Mouse (Mus musculus) kidney, adult 2 months (tissue): ENCODE measurements around the gene Nup107. TPM values are rescaled to one million over a fixed set of nuclear protein-coding genes. Genes with fewer than 3 reads are reported as not detected.

Source experiments
- DNase-seq: peaks from one replicate; pipeline ENCODE4 v3.0.0; 2021
- H3K27ac ChIP-seq: fragments of 200-500 bp; 2 replicates; pipeline ENCODE4 v1.5.1; 2012; ENCODE audit warnings: low read depth, low read length, control low read depth, inconsistent platforms; ENCODE audit not compliant: insufficient read depth
- H3K27me3 ChIP-seq: fragments of 200-500 bp; replicated peaks from 2 replicates; pipeline ENCODE4 v1.6.1; 2012; ENCODE audit warnings: mild to moderate bottlenecking, moderate library complexity, low read length, inconsistent platforms; ENCODE audit not compliant: control insufficient read depth, insufficient read depth
- H3K36me3 ChIP-seq: fragments of 200-500 bp; 2 replicates; pipeline ENCODE4 v1.6.1; 2012; ENCODE audit warnings: mild to moderate bottlenecking, moderate library complexity, low read length, inconsistent platforms; ENCODE audit not compliant: control insufficient read depth, insufficient read depth
- H3K4me1 ChIP-seq: fragments of 200-500 bp; 2 replicates; pipeline ENCODE4 v1.6.1; 2011; ENCODE audit warnings: low read length; ENCODE audit not compliant: control insufficient read depth, insufficient read depth
- H3K4me3 ChIP-seq: fragments of 200-500 bp; 2 replicates; pipeline ENCODE4 v1.5.1; 2011; ENCODE audit warnings: mild to moderate bottlenecking, low read depth, low read length, control low read depth; ENCODE audit not compliant: insufficient read depth
- CTCF ChIP-seq: fragments of 200-500 bp; conservative IDR thresholded peaks from 2 replicates; pipeline ENCODE4 v1.5.1; 2011; ENCODE audit warnings: low read depth, mild to moderate bottlenecking, control low read depth, low read length, moderate library complexity, mixed read lengths; ENCODE audit not compliant: insufficient read depth, insufficient read length
- POLR2A ChIP-seq: fragments of 200-500 bp; IDR thresholded peaks from one replicate; pipeline ENCODE4 v1.6.1; 2011; ENCODE audit warnings: low read depth, low read length, control low read depth
- WGBS: fragments of 180-500 bp; shearing (Covaris S2); methylation state at CpG from one replicate; pipeline ENCODE4 v1.1.7; 2018; 5-methylcytosine and 5-hydroxymethylcytosine counted together
- polyA plus RNA-seq: library from polyadenylated mRNA; depleted of rRNA; stranded (reverse); fragments of >200 nt; gene quantifications from 2 replicates; pipeline ENCODE4 v1.2.3, GENCODE M21; 2012

Gene Nup107
- polyA plus RNA-seq, 1 experiment: 4.6 TPM

DNA sequence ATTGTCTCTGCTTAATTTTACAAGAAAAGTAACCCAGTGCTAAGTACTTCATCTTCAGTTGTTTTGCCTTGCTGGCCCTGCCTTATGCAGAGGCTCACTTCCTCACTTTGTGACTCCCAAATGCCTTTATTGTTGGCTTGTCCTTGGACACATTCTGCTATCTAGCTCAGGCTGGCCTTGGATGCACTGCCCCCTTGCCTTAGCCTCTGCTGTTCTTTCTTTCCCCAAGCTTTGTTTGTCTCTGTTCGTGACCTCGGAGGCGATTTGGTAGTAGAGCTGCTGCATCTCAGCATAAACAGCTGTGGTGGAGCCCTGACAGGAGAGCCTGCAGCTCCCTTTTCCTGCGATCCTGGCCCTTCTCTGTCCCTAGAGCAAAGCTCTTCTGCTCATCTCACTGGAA, 2.7 kb upstream of the Nup107 start:
- no peak overlapping the region for H3K4me3 ChIP-seq
- H3K36me3 ChIP-seq: no peaks in the 10 kb centered on the region
- no peak for DNase-seq
- WGBS: 86% methylated on average over 4 of the region's 4 CpGs
- no peak for TF ChIP-seq CTCF
- no peak for TF ChIP-seq POLR2A
- no peak overlapping the region for H3K27ac ChIP-seq
- no peaks in the 10 kb centered on the region for H3K27me3 ChIP-seq
- H3K4me1 ChIP-seq: peaks cover 6% of the 10 kb centered on the region; the same call in 1 of the 2 replicates

GRCm38 (mm10) chr10:117793436-117794030, 1.0 kb upstream of the Nup107 start:
- Histone ChIP-seq H3K4me3 (no peak overlapping the region), H3K27ac (no peak overlapping the region; the same call in 1 of the 2 replicates), H3K4me1 (peaks cover 3% of the 10 kb centered on the region; the same call in 1 of the 2 replicates), H3K27me3 (no peaks in the 10 kb centered on the region), H3K36me3 (no peaks in the 10 kb centered on the region)
- TF ChIP-seq CTCF (no peak), POLR2A (no peak)
- WGBS: 72% methylated on average over 11 of the region's 11 CpGs
- no peak for DNase-seq

GRCm38 (mm10) chr10:117791171-117791470, 1.4 kb downstream of the Nup107 start:
- H3K27ac ChIP-seq: no peak overlapping the region
- no peak overlapping the region for H3K4me3 ChIP-seq
- no peak for DNase-seq
- H3K4me1 ChIP-seq: no peaks in the 10 kb centered on the region; the same call in 1 of the 2 replicates
- 87% methylated on average over 2 of the region's 2 CpGs for WGBS
- H3K27me3 ChIP-seq: no peaks in the 10 kb centered on the region
- no peaks in the 10 kb centered on the region; the same call in 1 of the 2 replicates for H3K36me3 ChIP-seq
- TF ChIP-seq CTCF (no peak), POLR2A (no peak)

- no peaks in the 10 kb centered on the region; the same call in 1 of the 2 replicates for H3K36me3 ChIP-seq
- no peak overlapping the region for H3K27ac ChIP-seq
- no peaks in the 10 kb centered on the region for H3K27me3 ChIP-seq
- DNase-seq: no peak
- TF ChIP-seq POLR2A: no peak
- no peak for TF ChIP-seq CTCF
- no peak overlapping the region for H3K4me3 ChIP-seq
- H3K4me1 ChIP-seq: no peaks in the 10 kb centered on the region; the same call in 1 of the 2 replicates
- 89% methylated on average over 17 of the region's 17 CpGs for WGBS
These were observed 1.9 kb downstream of the Nup107 start for GRCm38 (mm10) chr10:117790421-117791170.

- no peaks in the 10 kb centered on the region; the same call in 1 of the 2 replicates for H3K4me1 ChIP-seq
- no peaks in the 10 kb centered on the region; the same call in 1 of the 2 replicates for H3K36me3 ChIP-seq
- no peak overlapping the region for H3K4me3 ChIP-seq
- H3K27me3 ChIP-seq: no peaks in the 10 kb centered on the region
- DNase-seq: no peak
- 88% methylated on average over 1 of the region's 1 CpGs for WGBS
- no peak for TF ChIP-seq POLR2A
- TF ChIP-seq CTCF: no peak
- no peak overlapping the region for H3K27ac ChIP-seq
These were observed 2.5 kb downstream of the Nup107 start for GRCm38 (mm10) chr10:117790011-117790410.

DNA sequence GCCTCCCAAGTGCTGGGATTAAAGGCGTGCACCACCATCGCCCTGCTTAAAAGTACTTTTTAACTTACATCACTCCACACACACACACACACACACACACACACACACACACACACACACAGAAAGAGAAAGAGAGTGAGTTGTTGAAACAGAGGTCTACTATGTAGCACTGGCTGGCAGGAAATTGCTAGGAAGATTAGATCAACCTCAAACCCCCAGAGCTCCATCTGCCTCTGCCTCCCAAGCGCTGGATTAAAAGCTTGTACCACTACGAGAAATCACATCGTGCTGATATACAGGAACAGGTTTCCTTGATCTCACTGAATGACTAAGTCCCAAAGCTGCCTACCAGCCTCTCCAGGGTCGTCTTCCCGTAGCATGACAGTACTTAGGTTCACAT, 7.9 kb downstream of the Nup107 start:
- Histone ChIP-seq H3K36me3 (no peaks in the 10 kb centered on the region; the same call in 1 of the 2 replicates), H3K4me1 (no peaks in the 10 kb centered on the region), H3K27me3 (no peaks in the 10 kb centered on the region), H3K27ac (no peak overlapping the region), H3K4me3 (no peak overlapping the region)
- no peak for DNase-seq
- TF ChIP-seq POLR2A (no peak), CTCF (no peak)
- 93% methylated on average over 7 of the region's 7 CpGs for WGBS

- DNase-seq: no peak
- H3K27me3 ChIP-seq: no peaks in the 10 kb centered on the region
- H3K4me3 ChIP-seq: no peak overlapping the region
- no peak for TF ChIP-seq POLR2A
- TF ChIP-seq CTCF: no peak
- WGBS: 93% methylated on average over 13 of the region's 13 CpGs
- H3K36me3 ChIP-seq: no peaks in the 10 kb centered on the region; the same call in 1 of the 2 replicates
- no peaks in the 10 kb centered on the region for H3K4me1 ChIP-seq
- no peak overlapping the region for H3K27ac ChIP-seq
These were observed 8.6 kb downstream of the Nup107 start for GRCm38 (mm10) chr10:117783786-117784420.
